Mouse (Mus musculus): Measurements from ENCODE around the gene Med4. TPM values are rescaled to one million over a fixed set of nuclear protein-coding genes. Genes with fewer than 3 reads are reported as not detected.

Med4 gene
- total and polyA plus RNA-seq, 2 experiments from 2014 or later: 17.4 to 36.1 TPM

GRCm38 (mm10) chr14:73550732-73551131 is 40.9 kb downstream of the Med4 start:
- Histone ChIP-seq H3K4me2 (ENCODE audit: low read depth, low read length) (no peak overlapping the region), H3K36me3 (replicated peaks; ENCODE audit: control insufficient read depth, insufficient read depth, low read length) (peaks cover 3% of the 10 kb centered on the region; the same call in 1 of the 2 replicates)

GRCm38 (mm10) chr14:73551164-73551563 is 41.3 kb downstream of the Med4 start:
- peaks cover 14% of the 10 kb centered on the region for H3K4me1 ChIP-seq (ENCODE audit: control insufficient read depth, insufficient read depth)
- peaks cover 3% of the 10 kb centered on the region; the same call in 1 of the 2 replicates for H3K36me3 ChIP-seq (replicated peaks; ENCODE audit: control insufficient read depth, insufficient read depth, low read length)
- ATAC-seq (ENCODE audit: insufficient read depth, low read depth) (no peak), DNase-seq (ENCODE audit: low spot score) (no peak)
- H3K27me3 ChIP-seq (ENCODE audit: control insufficient read depth, insufficient read depth, low read length): no peaks in the 10 kb centered on the region
- no peaks in the 10 kb centered on the region for H3K9me3 ChIP-seq (replicated peaks; ENCODE audit: control insufficient read depth, low read length)
- no peak overlapping the region for H3K9ac ChIP-seq (replicated peaks; ENCODE audit: low read depth, low read length)
- H3K4me2 ChIP-seq (ENCODE audit: low read depth, low read length): no peak overlapping the region
- no peak for TF ChIP-seq EP300 (IDR thresholded peaks at IDR 0.05; ENCODE audit: low read depth)
- no peak for TF ChIP-seq CTCF (IDR thresholded peaks at IDR 0.05; ENCODE audit: low read depth)
- H3K4me3 ChIP-seq (ENCODE audit: low read depth, low read length): no peak overlapping the region
- WGBS: 77% methylated on average over 6 of the region's 6 CpGs
- H3K27ac ChIP-seq (ENCODE audit: low read depth): no peak overlapping the region

More at GRCm38 (mm10) chr14:73550732-73551131, 40.9 kb downstream of the Med4 start:
- ATAC-seq (ENCODE audit: insufficient read depth, low read depth) (no peak), DNase-seq (ENCODE audit: low spot score) (no peak)
- Histone ChIP-seq H3K27ac (ENCODE audit: low read depth) (no peak overlapping the region), H3K9me3 (replicated peaks; ENCODE audit: control insufficient read depth, low read length) (no peaks in the 10 kb centered on the region), H3K4me3 (ENCODE audit: low read depth, low read length) (no peak overlapping the region), H3K9ac (replicated peaks; ENCODE audit: low read depth, low read length) (no peak overlapping the region), H3K27me3 (ENCODE audit: control insufficient read depth, insufficient read depth, low read length) (no peaks in the 10 kb centered on the region), H3K4me1 (ENCODE audit: control insufficient read depth, insufficient read depth) (peaks cover 14% of the 10 kb centered on the region)
- 41% methylated on average over 8 of the region's 8 CpGs for WGBS
- no peak for TF ChIP-seq EP300 (IDR thresholded peaks at IDR 0.05; ENCODE audit: low read depth)
- no peak for TF ChIP-seq CTCF (IDR thresholded peaks at IDR 0.05; ENCODE audit: low read depth)

- H3K9me3 ChIP-seq (replicated peaks; ENCODE audit: control insufficient read depth, low read length): no peaks in the 10 kb centered on the region
- peak overlapping the region; percentile 93 for H3K4me3 ChIP-seq (ENCODE audit: low read depth, low read length)
- peak overlapping the region; percentile 90 for H3K27ac ChIP-seq (ENCODE audit: low read depth)
- peak; percentile 98 for ATAC-seq (ENCODE audit: insufficient read depth, low read depth)
- peaks cover 3% of the 10 kb centered on the region; the same call in 1 of the 2 replicates for H3K36me3 ChIP-seq (replicated peaks; ENCODE audit: control insufficient read depth, insufficient read depth, low read length)
- no peaks in the 10 kb centered on the region for H3K27me3 ChIP-seq (ENCODE audit: control insufficient read depth, insufficient read depth, low read length)
- peak; percentile 91 for DNase-seq (ENCODE audit: low spot score)
- peaks cover 14% of the 10 kb centered on the region for H3K4me1 ChIP-seq (ENCODE audit: control insufficient read depth, insufficient read depth)
- peak overlapping the region; percentile 67 for H3K4me2 ChIP-seq (ENCODE audit: low read depth, low read length)
- H3K9ac ChIP-seq (replicated peaks; ENCODE audit: low read depth, low read length): peak overlapping the region; percentile 95
- 4% methylated on average over 61 of the region's 61 CpGs for WGBS
- TF ChIP-seq CTCF (IDR thresholded peaks at IDR 0.05; ENCODE audit: low read depth): no peak
- TF ChIP-seq EP300 (IDR thresholded peaks at IDR 0.05; ENCODE audit: low read depth): no peak
These were observed 42.7 kb downstream of the Med4 start for GRCm38 (mm10) chr14:73552341-73553121.

GRCm38 (mm10) chr14:73553122-73553696 is 43.4 kb downstream of the Med4 start:
- no peak for DNase-seq (ENCODE audit: low spot score)
- Histone ChIP-seq H3K9ac (replicated peaks; ENCODE audit: low read depth, low read length) (peak overlapping the region; percentile 95), H3K4me1 (ENCODE audit: control insufficient read depth, insufficient read depth) (peaks cover 14% of the 10 kb centered on the region), H3K4me3 (ENCODE audit: low read depth, low read length) (peak overlapping the region; percentile 93), H3K9me3 (replicated peaks; ENCODE audit: control insufficient read depth, low read length) (no peaks in the 10 kb centered on the region), H3K36me3 (replicated peaks; ENCODE audit: control insufficient read depth, insufficient read depth, low read length) (peaks cover 3% of the 10 kb centered on the region; the same call in 1 of the 2 replicates), H3K4me2 (ENCODE audit: low read depth, low read length) (peak overlapping the region; percentile 67), H3K27me3 (ENCODE audit: control insufficient read depth, insufficient read depth, low read length) (no peaks in the 10 kb centered on the region), H3K27ac (ENCODE audit: low read depth) (peak overlapping the region; percentile 90)
- no peak for ATAC-seq (ENCODE audit: insufficient read depth, low read depth)
- TF ChIP-seq EP300 (IDR thresholded peaks at IDR 0.05; ENCODE audit: low read depth) (no peak), CTCF (IDR thresholded peaks at IDR 0.05; ENCODE audit: low read depth) (no peak)
- WGBS: under 1% methylated on average over 10 of the region's 10 CpGs

Other genes starting within 250 kb of the Med4 start
- gene Rb1, start 184.2 kb upstream of the Med4 start, total RNA-seq (2014; rRNA removed; ENCODE audit: low replicate concordance): 7.7 and 12.3 TPM in 2 replicates
- gene Rb1, start 184.2 kb upstream of the Med4 start, polyA plus RNA-seq (2015; fragmentation: Nextera tagmentation; extraction: Ambion mirVana): 9.1 and 10.5 TPM in 2 replicates
- gene Itm2b, start 124.7 kb upstream of the Med4 start, total RNA-seq (2014; rRNA removed; ENCODE audit: low replicate concordance): 388 and 470 TPM in 2 replicates
- 907 and 943 TPM in 2 replicates for gene Itm2b, start 124.7 kb upstream of the Med4 start, polyA plus RNA-seq (2015; fragmentation: Nextera tagmentation; extraction: Ambion mirVana)
- gene Sucla2, start 15.3 kb downstream of the Med4 start, total RNA-seq (2014; rRNA removed; ENCODE audit: low replicate concordance): 229 and 249 TPM in 2 replicates
- 449 TPM in 2 replicates for gene Sucla2, start 15.3 kb downstream of the Med4 start, polyA plus RNA-seq (2015; fragmentation: Nextera tagmentation; extraction: Ambion mirVana)
- gene Nudt15, start 38.2 kb downstream of the Med4 start, total RNA-seq (2014; rRNA removed; ENCODE audit: low replicate concordance): 1.8 and 2.8 TPM in 2 replicates
- 3.7 and 4.7 TPM in 2 replicates for gene Nudt15, start 38.2 kb downstream of the Med4 start, polyA plus RNA-seq (2015; fragmentation: Nextera tagmentation; extraction: Ambion mirVana)
- gene Gm21750, start 151.2 kb downstream of the Med4 start, total RNA-seq (2014; rRNA removed; ENCODE audit: low replicate concordance): not detected in 2 replicates
- not detected in 2 replicates for gene Gm21750, start 151.2 kb downstream of the Med4 start, polyA plus RNA-seq (2015; fragmentation: Nextera tagmentation; extraction: Ambion mirVana)